Mouse (Mus musculus) bone marrow, adult 2 months (tissue): ENCODE results near the gene Pard3.

ENCODE experiments used
- CTCF ChIP-seq: fragments of 200-500 bp; IDR thresholded peaks from 2 replicates; pipeline ENCODE4 v1.5.1; 2011; ENCODE audit warnings: low read length, control low read depth; ENCODE audit not compliant: control insufficient read depth, insufficient read depth
- POLR2A ChIP-seq: fragments of 200-500 bp; IDR thresholded peaks from 2 replicates; pipeline ENCODE4 v1.6.1; 2011; ENCODE audit warnings: low read depth, mild to moderate bottlenecking, control low read depth, low read length, borderline replicate concordance; ENCODE audit not compliant: control insufficient read depth

DNA sequence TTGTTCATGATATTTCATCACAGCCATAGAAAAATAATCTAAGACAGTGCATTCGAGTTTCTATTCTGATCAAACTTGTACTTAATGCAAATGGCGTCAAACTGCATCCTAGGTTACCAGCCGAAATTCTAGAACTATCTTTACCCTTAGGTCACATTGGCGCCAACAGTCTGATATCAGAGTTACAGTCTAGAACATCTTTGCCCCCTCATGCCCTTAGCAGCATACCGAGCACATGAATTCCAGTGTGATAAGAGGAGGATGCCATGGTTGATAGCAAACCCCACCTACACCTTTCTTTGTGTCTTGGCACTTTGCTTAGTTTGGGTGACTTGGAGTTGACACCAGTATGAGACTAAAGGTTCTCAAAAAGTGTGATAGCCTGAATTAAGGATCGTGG lies 197.4 kb downstream of the Pard3 start:
- TF ChIP-seq POLR2A (no peak), CTCF (no peak)
